Mouse (Mus musculus): ENCODE data around the gene Rgr.

Gene Rgr

DNA sequence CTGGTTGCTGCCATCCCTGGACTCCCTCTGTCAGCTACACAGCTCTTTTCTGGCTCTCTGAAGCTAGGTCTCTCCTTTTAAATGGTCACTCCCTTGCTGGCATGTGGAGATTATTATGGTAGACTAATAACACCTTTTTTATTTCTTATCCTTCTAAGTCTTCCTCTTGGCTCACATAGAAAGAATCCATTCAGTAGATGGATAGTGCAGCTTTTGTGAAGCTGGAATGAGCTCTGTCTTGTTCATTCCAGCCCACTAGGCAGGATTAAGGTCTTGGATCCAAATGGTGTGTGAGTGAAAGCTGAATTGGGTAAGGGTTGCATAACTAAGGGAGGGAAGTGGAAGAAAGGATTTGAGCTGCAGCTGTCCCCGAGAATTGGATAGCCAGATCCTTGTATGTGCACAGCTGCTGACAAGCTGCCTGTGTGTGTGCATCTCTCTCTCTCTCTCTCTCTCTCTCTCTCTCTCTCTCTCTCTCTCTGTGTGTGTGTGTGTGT is at the start of gene Rgr:
Rgr (minus strand) TSS at position 51 of the 497 bp plus-strand sequence.
- no peak for DNase-seq (ENCODE audit: low read depth)

- DNase-seq (ENCODE audit: low read depth): no peak
Observed at GRCm38 (mm10) chr14:37097956-37098530, 49.3 kb upstream of the Rgr start, which contains the start of gene Cdhr1. Gene Cdhr1 (minus strand): TSS chr14:37098347.

DNA sequence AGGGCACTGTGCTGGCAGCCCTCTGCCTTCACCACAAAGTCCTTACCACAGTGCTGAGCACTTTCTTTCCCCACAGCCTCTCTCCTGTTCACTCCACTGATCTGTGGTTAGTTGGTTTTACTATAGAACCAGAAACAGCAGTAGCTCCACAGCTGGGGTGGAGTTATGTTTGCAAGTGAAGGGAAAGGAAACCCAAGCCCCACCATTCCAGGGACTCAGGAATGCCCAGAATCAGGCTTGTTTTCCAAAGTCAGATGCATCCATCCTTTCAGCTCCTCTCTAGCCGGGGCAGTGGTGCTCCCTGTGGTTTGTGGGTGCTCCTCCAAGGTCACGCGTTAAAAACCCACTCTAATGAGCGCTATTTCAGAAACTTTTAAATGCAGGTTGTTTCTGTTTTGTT is 46.8 kb upstream of the Rgr start:
- DNase-seq (ENCODE audit: low read depth): no peak

- no peak for DNase-seq (ENCODE audit: low read depth)
Observed at GRCm38 (mm10) chr14:37094436-37094835, 45.7 kb upstream of the Rgr start.

DNA sequence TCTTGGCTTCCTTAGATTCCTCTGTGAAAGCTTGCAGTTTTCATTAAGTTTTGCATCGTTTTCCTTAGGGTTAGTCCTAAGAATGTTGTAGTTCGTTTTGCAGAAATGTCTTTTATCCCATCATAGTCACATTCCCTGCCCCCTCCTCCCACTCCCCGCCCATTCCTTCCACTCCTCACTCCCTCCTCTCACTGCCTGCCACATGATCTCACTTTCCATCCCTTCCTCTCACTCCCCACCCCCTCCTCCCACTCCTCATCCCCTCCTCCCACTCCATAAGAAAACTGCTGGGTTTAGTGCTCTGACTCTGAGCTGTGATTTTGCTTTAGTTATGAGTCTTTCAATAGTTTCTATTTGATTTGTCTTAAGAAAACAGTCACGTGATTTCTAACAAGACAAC is 35.0 kb upstream of the Rgr start:
- DNase-seq (ENCODE audit: low read depth): no peak

- DNase-seq (ENCODE audit: low read depth): no peak
Observed at GRCm38 (mm10) chr14:37080724-37081123, 32.0 kb upstream of the Rgr start.

DNA sequence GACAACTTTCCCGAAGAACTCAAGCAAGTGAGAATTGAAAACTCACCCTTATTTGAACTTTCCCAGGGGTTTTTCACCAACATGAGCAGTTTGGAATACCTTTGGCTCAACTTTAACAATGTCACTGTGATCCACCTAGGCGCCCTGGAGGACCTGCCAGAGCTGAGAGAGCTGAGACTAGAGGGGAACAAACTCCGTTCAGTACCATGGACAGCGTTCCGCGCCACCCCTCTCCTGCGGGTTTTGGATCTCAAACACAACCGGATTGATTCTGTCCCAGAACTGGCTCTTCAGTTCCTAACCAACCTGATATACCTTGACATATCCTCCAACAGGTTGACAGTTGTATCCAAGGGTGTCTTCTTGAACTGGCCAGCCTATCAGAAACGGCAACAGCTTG is 19.8 kb upstream of the Rgr start:
- DNase-seq (ENCODE audit: low read depth): peak; percentile 14

- no peak for DNase-seq (ENCODE audit: low read depth)
Observed at GRCm38 (mm10) chr14:37067629-37068028, 18.9 kb upstream of the Rgr start, which contains the start of gene Lrit2. Gene Lrit2 (plus strand): TSS chr14:37067929.

DNA sequence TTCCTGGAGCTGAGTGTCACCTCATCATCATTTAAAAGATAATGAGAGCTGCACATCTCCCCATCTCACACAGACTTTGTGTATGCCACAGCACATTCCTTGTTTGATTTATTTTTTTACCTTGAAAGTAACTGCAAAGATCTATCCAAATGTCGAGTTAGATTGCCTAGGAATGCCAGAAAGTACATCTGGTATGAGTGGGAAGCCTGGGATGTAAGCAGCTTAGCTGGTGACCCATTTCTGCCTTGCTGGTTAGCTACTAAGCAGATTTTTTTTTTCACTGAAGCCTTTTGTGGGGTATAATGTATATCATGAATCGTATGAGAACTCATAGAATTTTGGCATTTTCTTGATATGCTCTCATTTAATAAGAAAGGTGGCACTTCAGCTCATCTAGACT is 17.9 kb upstream of the Rgr start:
- DNase-seq (ENCODE audit: low read depth): no peak

DNA sequence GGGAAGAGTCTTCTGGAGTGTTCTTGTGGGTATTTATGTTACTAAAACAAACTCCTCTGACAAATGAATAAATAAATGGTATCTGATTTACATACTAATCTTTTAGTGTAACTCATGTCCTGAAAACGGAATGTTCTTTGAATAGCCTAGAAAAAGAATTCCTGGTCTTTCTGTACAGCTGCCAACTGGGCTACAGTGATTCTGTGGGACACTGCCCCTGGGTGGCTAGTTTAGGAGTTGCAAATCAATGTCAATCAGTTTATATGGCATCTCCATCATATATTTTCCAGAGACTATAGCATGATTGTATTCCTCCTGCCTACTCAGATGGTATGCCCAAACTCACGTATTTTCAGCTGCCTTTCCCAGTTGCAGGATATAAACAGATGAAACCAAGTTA is 16.1 kb upstream of the Rgr start:
- no peak for DNase-seq (ENCODE audit: low read depth)

GRCm38 (mm10) chr14:37034432-37034831 is 14.3 kb downstream of the Rgr start:
- peak; percentile 17 for DNase-seq (ENCODE audit: low read depth)

DNA sequence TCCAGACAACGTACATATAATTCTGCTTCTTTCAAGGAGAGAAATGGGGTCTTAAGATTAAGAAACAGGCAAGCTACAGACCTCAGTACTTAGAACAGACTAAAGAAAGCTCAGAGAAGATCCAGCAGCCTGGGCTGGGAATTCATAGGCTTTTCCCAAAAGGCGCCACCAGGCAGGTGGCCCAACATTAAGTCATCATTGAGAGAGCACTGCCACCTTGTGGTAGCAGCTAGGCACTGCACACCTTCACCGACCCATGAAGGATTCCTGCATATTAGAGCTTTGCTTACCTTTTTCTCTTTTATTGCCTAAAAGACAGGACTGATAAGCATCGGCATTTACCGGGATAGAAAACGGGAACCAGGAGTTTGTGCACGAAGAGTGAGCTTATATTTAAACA is 15.5 kb downstream of the Rgr start:
- DNase-seq (ENCODE audit: low read depth): peak; percentile 58

DNA sequence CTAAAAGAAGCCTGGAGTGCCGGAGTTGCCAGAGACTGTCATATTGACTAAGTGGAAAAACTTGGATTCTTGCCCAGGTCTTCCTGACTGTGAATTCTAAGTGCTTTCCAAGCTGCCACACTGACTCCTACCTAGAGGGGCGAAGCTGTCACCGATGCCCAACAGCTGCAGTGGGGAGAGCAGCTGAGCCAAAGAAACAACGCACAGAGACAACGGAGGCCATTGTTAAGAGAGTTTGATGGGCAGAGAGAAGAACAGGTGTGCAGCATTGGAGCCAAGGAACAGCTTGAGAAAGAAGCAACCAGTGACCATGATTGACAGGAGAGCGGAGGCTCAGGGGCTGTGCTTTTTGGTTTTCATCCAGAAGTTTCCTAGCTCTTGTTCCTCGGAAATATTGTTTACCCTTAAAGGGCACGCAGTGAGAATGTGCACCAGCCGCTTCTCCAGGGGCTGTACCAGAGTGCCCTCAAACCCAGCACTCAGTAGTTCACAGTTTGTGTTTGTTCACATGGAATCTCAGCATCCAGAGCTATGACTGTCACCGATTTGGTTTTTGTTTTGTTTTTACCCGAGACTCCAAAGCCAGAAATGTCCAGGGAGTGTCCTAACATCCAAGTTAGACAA is 16.2 kb downstream of the Rgr start:
- DNase-seq (ENCODE audit: low read depth): no peak

GRCm38 (mm10) chr14:37028555-37028954 is 20.2 kb downstream of the Rgr start:
- no peak for DNase-seq (ENCODE audit: low read depth)

- no peak for DNase-seq (ENCODE audit: low read depth)
Observed at GRCm38 (mm10) chr14:37027951-37028350, 20.8 kb downstream of the Rgr start.

- DNase-seq (ENCODE audit: low read depth): no peak
Observed at GRCm38 (mm10) chr14:37027248-37027933, 21.4 kb downstream of the Rgr start.

- peak; percentile 58 for DNase-seq (ENCODE audit: low read depth)
Observed at GRCm38 (mm10) chr14:37015894-37016293, 32.9 kb downstream of the Rgr start.

- DNase-seq (ENCODE audit: low read depth): no peak
Observed at GRCm38 (mm10) chr14:37013644-37014043, 35.1 kb downstream of the Rgr start.

DNA sequence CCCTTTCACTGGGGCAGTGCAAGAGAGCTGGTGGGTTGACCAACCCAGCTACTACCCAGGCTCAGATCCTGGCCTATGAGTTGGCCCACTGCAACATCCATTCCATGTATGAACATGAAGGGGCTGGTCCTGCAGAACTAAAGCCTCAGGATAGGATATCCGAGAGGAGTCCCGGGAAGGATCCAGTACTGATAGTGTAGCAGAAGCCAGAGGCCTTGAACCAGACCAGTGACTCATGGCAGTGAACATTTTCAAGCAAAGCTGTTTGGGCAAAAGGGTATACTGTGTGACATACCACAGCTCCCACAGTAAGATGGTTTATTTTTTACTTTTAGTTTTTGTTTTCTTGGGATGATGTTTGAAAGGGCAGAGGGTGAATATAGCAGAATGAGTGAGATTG is 39.1 kb downstream of the Rgr start:
- no peak for DNase-seq (ENCODE audit: low read depth)

DNA sequence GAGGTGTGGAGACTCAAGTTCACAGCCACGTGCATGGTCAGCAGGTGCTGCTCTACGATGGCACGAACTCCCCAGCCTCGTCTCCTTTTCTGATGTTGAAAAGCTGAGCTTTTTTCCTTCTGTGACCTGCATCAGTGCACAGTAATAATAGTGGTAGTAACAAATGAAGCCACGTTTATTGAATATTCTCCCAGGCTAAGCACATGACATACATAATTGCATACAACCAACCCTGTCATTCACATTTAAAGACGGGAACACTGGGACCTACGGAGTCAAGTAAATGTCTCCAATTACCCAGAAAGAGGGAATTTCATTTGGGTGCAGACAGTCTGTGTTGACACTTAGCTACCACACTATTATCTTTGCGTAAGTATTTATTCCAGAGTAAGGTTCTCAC is 42.3 kb downstream of the Rgr start:
- DNase-seq (ENCODE audit: low read depth): no peak

GRCm38 (mm10) chr14:37005865-37006264 is 42.9 kb downstream of the Rgr start:
- no peak for DNase-seq (ENCODE audit: low read depth)

DNA sequence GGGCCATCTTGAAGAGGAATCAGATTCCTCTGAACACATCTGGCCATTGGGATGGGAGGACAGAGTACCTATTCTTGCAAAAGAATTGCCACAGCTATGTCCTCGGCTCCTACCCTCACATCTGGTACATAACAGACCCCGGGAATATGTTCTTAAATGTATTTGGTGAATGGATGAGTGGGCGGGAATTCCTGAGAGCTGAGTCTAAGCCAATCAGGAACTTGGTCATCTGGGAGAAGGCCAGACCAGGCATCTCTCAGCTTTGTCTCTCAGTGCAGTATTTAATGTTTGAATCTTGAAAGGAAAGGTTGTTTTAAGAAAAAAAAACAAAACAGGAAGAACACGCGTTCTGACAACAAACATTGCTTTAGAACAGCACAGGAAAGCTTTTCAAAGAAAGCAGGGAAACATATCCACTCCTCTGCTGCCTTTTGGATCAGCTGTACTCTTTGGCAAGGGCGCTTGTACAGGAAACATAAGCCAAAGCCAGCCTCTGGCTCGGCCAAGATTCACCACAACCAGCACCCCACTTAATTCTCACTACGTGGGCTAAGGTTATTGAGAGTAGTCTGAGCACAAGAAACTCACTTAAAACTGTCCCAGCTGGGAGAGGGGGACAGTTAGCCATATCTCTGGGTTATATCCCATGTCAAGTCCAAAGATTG is 45.2 kb downstream of the Rgr start:
- no peak for DNase-seq (ENCODE audit: low read depth)

DNA sequence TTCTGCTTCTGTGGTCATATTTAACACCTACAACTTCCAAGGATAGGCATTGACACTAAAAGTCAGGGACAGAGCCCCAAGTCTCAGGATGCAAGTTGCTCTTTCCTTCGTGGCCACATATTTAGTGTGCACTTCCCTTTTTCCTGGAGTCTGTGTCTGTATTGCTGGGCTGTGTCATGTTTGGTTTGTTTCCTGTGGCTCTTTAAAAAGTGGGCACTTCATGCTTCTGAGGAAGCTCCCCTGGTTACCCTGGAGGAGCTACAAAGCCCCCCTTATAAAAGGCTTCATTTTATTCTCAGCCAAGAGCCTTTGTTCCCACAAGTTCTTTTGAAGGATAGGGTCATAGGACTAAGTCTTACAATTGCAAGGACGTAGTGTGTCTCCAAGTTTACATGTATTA is 45.9 kb downstream of the Rgr start:
- DNase-seq (ENCODE audit: low read depth): no peak

Data from 416B (cell line).